Mouse (Mus musculus) lung, postnatal 0 days (tissue): Measurements from ENCODE around the gene 4933430I17Rik.

ENCODE experiments used
- CTCF ChIP-seq: IDR thresholded peaks from 2 replicates; pipeline ENCODE4 v1.5.1; 2016; ENCODE audit warnings: antibody characterized with exemption, mild to moderate bottlenecking
- EP300 ChIP-seq: IDR thresholded peaks from 2 replicates; pipeline ENCODE4 v1.6.1; 2016; ENCODE audit warnings: antibody characterized with exemption, mild to moderate bottlenecking, control low read depth

DNA sequence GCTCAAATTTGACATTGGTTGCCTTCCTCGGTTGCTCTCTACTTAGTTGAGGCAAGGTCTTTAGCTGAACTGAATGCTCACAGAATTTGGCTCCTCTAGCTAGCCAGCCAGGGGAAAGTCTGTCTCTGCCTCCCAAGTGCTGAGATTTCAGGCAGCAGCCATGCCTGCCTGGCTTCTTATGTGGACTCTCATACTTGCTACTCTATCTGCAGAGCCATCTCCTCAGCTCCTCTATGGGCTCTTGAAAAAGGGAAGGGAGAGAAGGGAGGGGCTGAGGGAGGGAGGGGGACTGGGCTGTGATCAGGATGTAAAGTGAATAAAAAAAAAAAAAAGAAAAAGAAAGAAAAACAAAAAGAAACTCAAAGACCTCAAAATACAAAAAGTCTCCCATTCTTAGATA lies 65.7 kb downstream of the 4933430I17Rik start:
- no peak for TF ChIP-seq CTCF
- TF ChIP-seq EP300, result no peak
